Mouse (Mus musculus) stomach, postnatal 0 days (tissue): ENCODE measurements around the gene Bri3. TPM values are rescaled to one million over a fixed set of nuclear protein-coding genes. Genes with fewer than 3 reads are reported as not detected.

ENCODE experiments used
- ATAC-seq: fragments of 200-750 bp; cut with Nextera tagmentation; 2 replicates; pipeline ENCODE4 v1.8.0; 2017; ENCODE audit not compliant: low FRiP score, low TSS enrichment
- DNase-seq: peaks from one replicate; pipeline ENCODE4 v3.0.0-alpha.2; 2016; ENCODE audit warnings: low spot score
- H3K27ac ChIP-seq: fragments of 300-500 bp; sonication (generic); replicated peaks from 2 replicates; pipeline ENCODE4 v1.5.1; 2014; ENCODE audit warnings: mild to moderate bottlenecking, control low read depth
- H3K27me3 ChIP-seq: fragments of 300-500 bp; sonication (generic); 2 replicates; pipeline ENCODE4 v1.6.1; 2014; ENCODE audit warnings: low read length; ENCODE audit not compliant: control insufficient read depth, insufficient read depth
- H3K36me3 ChIP-seq: fragments of 300-500 bp; sonication (generic); 2 replicates; pipeline ENCODE4 v1.6.1; 2014; ENCODE audit warnings: low read length, mixed read lengths; ENCODE audit not compliant: control insufficient read depth, insufficient read depth
- H3K4me1 ChIP-seq: fragments of 300-500 bp; sonication (generic); replicated peaks from 2 replicates; pipeline ENCODE4 v1.6.1; 2014; ENCODE audit warnings: antibody characterized with exemption; ENCODE audit not compliant: control insufficient read depth, insufficient read depth
- H3K4me2 ChIP-seq: fragments of 300-500 bp; sonication (generic); replicated peaks from 2 replicates; pipeline ENCODE4 v1.6.1; 2014; ENCODE audit warnings: low read depth, mild to moderate bottlenecking, control low read depth, moderate library complexity
- H3K4me3 ChIP-seq: fragments of 300-500 bp; sonication (generic); 2 replicates; pipeline ENCODE4 v1.5.1; 2014; ENCODE audit warnings: low read depth, low read length, control low read depth
- H3K9ac ChIP-seq: fragments of 300-500 bp; sonication (generic); 2 replicates; pipeline ENCODE4 v1.6.1; 2014; ENCODE audit warnings: mild to moderate bottlenecking, low read length, control low read depth, mixed read lengths
- H3K9me3 ChIP-seq: fragments of 300-500 bp; sonication (generic); 2 replicates; pipeline ENCODE4 v1.6.1; 2016; ENCODE audit warnings: low read length; ENCODE audit not compliant: control insufficient read depth
- CTCF ChIP-seq: IDR thresholded peaks from 2 replicates; pipeline ENCODE4 v1.5.1; 2016; ENCODE audit warnings: antibody characterized with exemption, low read depth, mild to moderate bottlenecking, moderate library complexity
- EP300 ChIP-seq: optimal IDR thresholded peaks from 2 replicates; pipeline ENCODE3; 2016; ENCODE audit warnings: antibody characterized with exemption
- WGBS: fragments of 180-500 bp; shearing (Covaris S2); extraction: QIAGEN DNeasy Blood & Tissue Kit; methylation state at CpG from one replicate; pipeline ENCODE4 v1.1.7; 2014; 5-methylcytosine and 5-hydroxymethylcytosine counted together
- polyA plus RNA-seq: library from polyadenylated mRNA; unstranded; fragments of >200 nt; fragmentation: Nextera tagmentation; extraction: Ambion mirVana; gene quantifications from 2 replicates; pipeline ENCODE4 v1.2.1, GENCODE M21; 2015

Gene Bri3
- polyA plus RNA-seq, 1 experiment from 2014 or later = 197 TPM

- DNase-seq (no peak), ATAC-seq (no peak)
- Histone ChIP-seq H3K4me1 (no peaks in the 10 kb centered on the region), H3K36me3 (peaks cover 29% of the 10 kb centered on the region), H3K4me3 (no peak overlapping the region), H3K27ac (no peak overlapping the region), H3K9ac (no peak overlapping the region), H3K27me3 (no peaks in the 10 kb centered on the region), H3K4me2 (no peak overlapping the region), H3K9me3 (no peaks in the 10 kb centered on the region)
- no peak for TF ChIP-seq EP300
- no peak for TF ChIP-seq CTCF
- 87% methylated on average over 10 of the region's 10 CpGs for WGBS
These were observed 39.3 kb upstream of the Bri3 start for GRCm38 (mm10) chr5:144204911-144205310.

- Histone ChIP-seq H3K27me3 (no peaks in the 10 kb centered on the region), H3K4me2 (no peak overlapping the region), H3K36me3 (peaks cover 31% of the 10 kb centered on the region), H3K4me1 (no peaks in the 10 kb centered on the region), H3K9ac (no peak overlapping the region), H3K4me3 (no peak overlapping the region), H3K27ac (no peak overlapping the region), H3K9me3 (no peaks in the 10 kb centered on the region)
- no peak for ATAC-seq
- TF ChIP-seq EP300 (no peak), CTCF (no peak)
- DNase-seq = no peak
- WGBS = 96% methylated on average over 15 of the region's 15 CpGs
These were observed 38.2 kb upstream of the Bri3 start for GRCm38 (mm10) chr5:144206069-144206468.

- TF ChIP-seq CTCF (peak; percentile 90), EP300 (no peak)
- ATAC-seq (0 out of 2 replicates have a peak, but pooled peaks have one; percentile 36), DNase-seq (peak; percentile 51)
- Histone ChIP-seq H3K36me3 (peaks cover 32% of the 10 kb centered on the region), H3K27me3 (no peaks in the 10 kb centered on the region), H3K9ac (no peak overlapping the region), H3K27ac (no peak overlapping the region), H3K4me3 (no peak overlapping the region), H3K4me1 (no peaks in the 10 kb centered on the region), H3K4me2 (no peak overlapping the region), H3K9me3 (no peaks in the 10 kb centered on the region)
- 49% methylated on average over 11 of the region's 11 CpGs for WGBS
These were observed 36.8 kb upstream of the Bri3 start for GRCm38 (mm10) chr5:144207478-144207877.

GRCm38 (mm10) chr5:144214453-144214852 is 29.8 kb upstream of the Bri3 start:
- Histone ChIP-seq H3K36me3 (peaks cover 14% of the 10 kb centered on the region), H3K4me2 (no peak overlapping the region), H3K27me3 (no peaks in the 10 kb centered on the region), H3K4me3 (no peak overlapping the region), H3K9me3 (no peaks in the 10 kb centered on the region), H3K9ac (no peak overlapping the region), H3K4me1 (no peaks in the 10 kb centered on the region), H3K27ac (no peak overlapping the region)
- WGBS = 35% methylated on average over 7 of the region's 7 CpGs
- TF ChIP-seq CTCF (peak; percentile 92), EP300 (no peak)
- ATAC-seq = no peak
- peak; percentile 72 for DNase-seq

GRCm38 (mm10) chr5:144215992-144216391 is 28.2 kb upstream of the Bri3 start:
- no peak for TF ChIP-seq EP300
- TF ChIP-seq CTCF = no peak
- H3K9ac ChIP-seq = no peak overlapping the region
- no peak overlapping the region for H3K4me2 ChIP-seq
- no peak overlapping the region for H3K4me3 ChIP-seq
- WGBS = 92% methylated on average over 2 of the region's 2 CpGs
- H3K9me3 ChIP-seq = no peaks in the 10 kb centered on the region
- H3K27me3 ChIP-seq = no peaks in the 10 kb centered on the region
- ATAC-seq (no peak), DNase-seq (no peak)
- H3K4me1 ChIP-seq = no peaks in the 10 kb centered on the region
- H3K36me3 ChIP-seq = peaks cover 10% of the 10 kb centered on the region
- H3K27ac ChIP-seq = no peak overlapping the region

GRCm38 (mm10) chr5:144218061-144218460 is 26.2 kb upstream of the Bri3 start:
- Histone ChIP-seq H3K4me3 (no peak overlapping the region), H3K4me2 (no peak overlapping the region), H3K9ac (no peak overlapping the region), H3K27me3 (no peaks in the 10 kb centered on the region), H3K36me3 (peaks cover 5% of the 10 kb centered on the region), H3K4me1 (peaks cover 3% of the 10 kb centered on the region; the same call in 1 of the 2 replicates), H3K27ac (no peak overlapping the region), H3K9me3 (no peaks in the 10 kb centered on the region)
- DNase-seq = no peak
- TF ChIP-seq EP300 = no peak
- TF ChIP-seq CTCF = no peak
- 88% methylated on average over 7 of the region's 7 CpGs for WGBS
- ATAC-seq = no peak
